Mouse (Mus musculus) forebrain, embryonic 13.5 days (tissue): ENCODE measurements around the gene Olfr66. TPM values are rescaled to one million over a fixed set of nuclear protein-coding genes. Genes with fewer than 3 reads are reported as not detected.

Experiments
- ATAC-seq: fragments of 200-750 bp; cut with Nextera tagmentation; 2 replicates; pipeline ENCODE4 v1.8.0; 2017
- H3K27ac ChIP-seq: fragments of 300-500 bp; sonication (generic); 2 replicates; pipeline ENCODE4 v1.5.1; 2015; ENCODE audit warnings: inconsistent platforms, mild to moderate bottlenecking, moderate library complexity
- H3K27me3 ChIP-seq: fragments of 300-500 bp; sonication (generic); 2 replicates; pipeline ENCODE4 v1.6.1; 2015; ENCODE audit warnings: mild to moderate bottlenecking, inconsistent platforms
- H3K36me3 ChIP-seq: fragments of 300-500 bp; sonication (generic); 2 replicates; pipeline ENCODE4 v1.6.1; 2015; ENCODE audit warnings: mild to moderate bottlenecking, inconsistent platforms; ENCODE audit not compliant: poor library complexity, severe bottlenecking
- H3K4me1 ChIP-seq: fragments of 300-500 bp; sonication (generic); 2 replicates; pipeline ENCODE4 v1.6.1; 2015; ENCODE audit warnings: inconsistent platforms
- H3K4me2 ChIP-seq: fragments of 300-500 bp; sonication (generic); 2 replicates; pipeline ENCODE4 v1.6.1; 2015; ENCODE audit warnings: inconsistent platforms, mild to moderate bottlenecking, moderate library complexity
- H3K4me3 ChIP-seq: fragments of 300-500 bp; sonication (generic); 2 replicates; pipeline ENCODE4 v1.5.1; 2015; ENCODE audit warnings: mild to moderate bottlenecking, inconsistent platforms
- H3K9ac ChIP-seq: fragments of 300-500 bp; sonication (generic); 2 replicates; pipeline ENCODE4 v1.6.1; 2015; ENCODE audit warnings: mild to moderate bottlenecking, inconsistent platforms
- H3K9me3 ChIP-seq: fragments of 300-500 bp; sonication (generic); replicated peaks from 2 replicates; pipeline ENCODE4 v1.6.1; 2016; ENCODE audit warnings: inconsistent platforms
- WGBS: fragments of 180-500 bp; shearing (Covaris S2); methylation state at CpG from one replicate; pipeline ENCODE4 v1.1.7; 2015; 5-methylcytosine and 5-hydroxymethylcytosine counted together
- polyA plus RNA-seq: library from polyadenylated mRNA; unstranded; fragments of >200 nt; fragmentation: Nextera tagmentation; extraction: Ambion mirVana; gene quantifications from 2 replicates; pipeline ENCODE4 v1.2.1, GENCODE M21; 2015

Gene Olfr66
- polyA plus RNA-seq, 1 experiment from 2014 or later: not detected

- Histone ChIP-seq H3K9me3 (no peaks in the 10 kb centered on the region), H3K36me3 (no peaks in the 10 kb centered on the region), H3K4me2 (no peak overlapping the region), H3K27me3 (no peaks in the 10 kb centered on the region), H3K4me3 (no peak overlapping the region), H3K9ac (no peak overlapping the region), H3K27ac (no peak overlapping the region), H3K4me1 (no peaks in the 10 kb centered on the region)
- ATAC-seq: no peak
- 85% methylated on average over 3 of the region's 3 CpGs for WGBS
Measured at GRCm38 (mm10) chr7:103861531-103861930, 24.5 kb downstream of the Olfr66 start.

GRCm38 (mm10) chr7:103860855-103861254, 25.2 kb downstream of the Olfr66 start:
- no peaks in the 10 kb centered on the region for H3K36me3 ChIP-seq
- H3K4me3 ChIP-seq: no peak overlapping the region
- H3K4me1 ChIP-seq: no peaks in the 10 kb centered on the region
- H3K27me3 ChIP-seq: no peaks in the 10 kb centered on the region
- ATAC-seq: no peak
- WGBS: 62% methylated on average over 1 of the region's 1 CpGs
- H3K9me3 ChIP-seq: no peaks in the 10 kb centered on the region
- H3K27ac ChIP-seq: no peak overlapping the region
- no peak overlapping the region for H3K9ac ChIP-seq
- no peak overlapping the region for H3K4me2 ChIP-seq

GRCm38 (mm10) chr7:103859076-103859475, 27.0 kb downstream of the Olfr66 start:
- Histone ChIP-seq H3K27me3 (no peaks in the 10 kb centered on the region), H3K36me3 (no peaks in the 10 kb centered on the region), H3K9me3 (no peaks in the 10 kb centered on the region), H3K9ac (no peak overlapping the region), H3K4me2 (no peak overlapping the region), H3K4me1 (no peaks in the 10 kb centered on the region), H3K4me3 (no peak overlapping the region), H3K27ac (no peak overlapping the region)
- no peak for ATAC-seq
- 80% methylated on average over 2 of the region's 2 CpGs for WGBS

- no peaks in the 10 kb centered on the region for H3K9me3 ChIP-seq
- no peak overlapping the region for H3K27ac ChIP-seq
- no peak overlapping the region for H3K9ac ChIP-seq
- 76% methylated on average over 1 of the region's 1 CpGs for WGBS
- no peak overlapping the region for H3K4me3 ChIP-seq
- H3K27me3 ChIP-seq: no peaks in the 10 kb centered on the region
- no peak overlapping the region for H3K4me2 ChIP-seq
- no peak for ATAC-seq
- H3K36me3 ChIP-seq: no peaks in the 10 kb centered on the region
- no peaks in the 10 kb centered on the region for H3K4me1 ChIP-seq
Measured at GRCm38 (mm10) chr7:103854669-103855068, 31.4 kb downstream of the Olfr66 start.

GRCm38 (mm10) chr7:103853090-103853489, 33.0 kb downstream of the Olfr66 start, which contains the start of gene Hbb-y:
TSS of gene Hbb-y (minus strand) at chr7:103853216.
- no peaks in the 10 kb centered on the region for H3K9me3 ChIP-seq
- H3K4me1 ChIP-seq: no peaks in the 10 kb centered on the region
- no peak within 1 kb of the TSS for H3K4me2 ChIP-seq
- ATAC-seq: no peak
- H3K36me3 ChIP-seq: no peaks in the 10 kb centered on the region
- no peak within 1 kb of the TSS for H3K4me3 ChIP-seq
- H3K27me3 ChIP-seq: no peaks in the 10 kb centered on the region
- H3K27ac ChIP-seq: no peak within 1 kb of the TSS
- H3K9ac ChIP-seq: no peak within 1 kb of the TSS
- 65% methylated on average over 2 of the region's 2 CpGs for WGBS

GRCm38 (mm10) chr7:103844525-103845325, 41.3 kb downstream of the Olfr66 start:
- H3K27me3 ChIP-seq: no peaks in the 10 kb centered on the region
- H3K36me3 ChIP-seq: no peaks in the 10 kb centered on the region
- H3K9me3 ChIP-seq: no peaks in the 10 kb centered on the region
- 50% methylated on average over 2 of the region's 2 CpGs for whole genome bisulfite sequencing
- no peak for ATAC-seq
- no peak overlapping the region for H3K9ac ChIP-seq
- no peak overlapping the region for H3K27ac ChIP-seq
- no peak overlapping the region for H3K4me3 ChIP-seq
- H3K4me2 ChIP-seq: no peak overlapping the region
- H3K4me1 ChIP-seq: no peaks in the 10 kb centered on the region

GRCm38 (mm10) chr7:103843034-103843433, 43.0 kb downstream of the Olfr66 start, which contains the start of gene Hbb-bh1:
TSS of gene Hbb-bh1 (minus strand) at chr7:103843164.
- 93% methylated on average over 2 of the region's 2 CpGs for WGBS
- Histone ChIP-seq H3K36me3 (no peaks in the 10 kb centered on the region), H3K27ac (no peak within 1 kb of the TSS), H3K4me2 (no peak within 1 kb of the TSS), H3K9me3 (no peaks in the 10 kb centered on the region), H3K27me3 (no peaks in the 10 kb centered on the region), H3K4me1 (no peaks in the 10 kb centered on the region), H3K4me3 (no peak within 1 kb of the TSS), H3K9ac (no peak within 1 kb of the TSS)
- no peak for ATAC-seq

- H3K9me3 ChIP-seq: no peaks in the 10 kb centered on the region
- no peak within 1 kb of the TSS for H3K27ac ChIP-seq
- 74% methylated on average over 3 of the region's 3 CpGs for WGBS
- H3K36me3 ChIP-seq: no peaks in the 10 kb centered on the region
- no peaks in the 10 kb centered on the region for H3K27me3 ChIP-seq
- H3K4me1 ChIP-seq: no peaks in the 10 kb centered on the region
- no peak for ATAC-seq
- no peak within 1 kb of the TSS for H3K4me3 ChIP-seq
- H3K4me2 ChIP-seq: no peak within 1 kb of the TSS
- no peak within 1 kb of the TSS for H3K9ac ChIP-seq
Measured at GRCm38 (mm10) chr7:103840268-103840667, 45.8 kb downstream of the Olfr66 start, which contains the start of gene Hbb-bh2. TSS of gene Hbb-bh2 (minus strand) at chr7:103840520.

Other genes with a start within 250 kb of the Olfr66 start
- not detected in 2 replicates for gene Olfr622, start 243.6 kb downstream of the Olfr66 start, polyA plus RNA-seq
- not detected in 2 replicates for gene Olfr623, start 222.6 kb downstream of the Olfr66 start, polyA plus RNA-seq
- gene Olfr624, start 215.1 kb downstream of the Olfr66 start, polyA plus RNA-seq: 0.03 TPM in 1 of 2 replicates, not detected in the other
- gene Olfr625-ps1, start 203.5 kb downstream of the Olfr66 start, polyA plus RNA-seq: not detected in 2 replicates
- not detected in 2 replicates for gene Olfr243, start 171.6 kb downstream of the Olfr66 start, polyA plus RNA-seq
- not detected in 2 replicates for gene Olfr628, start 155.9 kb downstream of the Olfr66 start, polyA plus RNA-seq
- gene Olfr629, start 141.3 kb downstream of the Olfr66 start, polyA plus RNA-seq: not detected in 2 replicates
- gene Olfr630, start 128.9 kb downstream of the Olfr66 start, polyA plus RNA-seq: not detected in 2 replicates
- gene Olfr69, start 114.7 kb downstream of the Olfr66 start, polyA plus RNA-seq: not detected in 2 replicates
- not detected in 2 replicates for gene Olfr68, start 106.6 kb downstream of the Olfr66 start, polyA plus RNA-seq
- not detected in 2 replicates for gene Olfr67, start 94.4 kb downstream of the Olfr66 start, polyA plus RNA-seq
- gene Hbb-bt, start 72.3 kb downstream of the Olfr66 start, polyA plus RNA-seq: 960 and 1,191 TPM in 2 replicates
- gene Hbb-bs, start 58.2 kb downstream of the Olfr66 start, polyA plus RNA-seq: 1,844 and 2,278 TPM in 2 replicates
- gene Hbb-bh2, start 45.7 kb downstream of the Olfr66 start, polyA plus RNA-seq: not detected in 2 replicates
- 32.1 and 81.1 TPM in 2 replicates for gene Hbb-bh1, start 43.1 kb downstream of the Olfr66 start, polyA plus RNA-seq
- 3,762 and 4,630 TPM in 2 replicates for gene Hbb-y, start 33.0 kb downstream of the Olfr66 start, polyA plus RNA-seq
- not detected in 2 replicates for gene Olfr64, start 8.2 kb upstream of the Olfr66 start, polyA plus RNA-seq
- gene Olfr65, start 17.2 kb upstream of the Olfr66 start, polyA plus RNA-seq: not detected in 2 replicates
- not detected in 2 replicates for gene Olfr631, start 42.6 kb upstream of the Olfr66 start, polyA plus RNA-seq
- gene Olfr632, start 48.1 kb upstream of the Olfr66 start, polyA plus RNA-seq: not detected in 2 replicates
- not detected in 2 replicates for gene Olfr633, start 58.2 kb upstream of the Olfr66 start, polyA plus RNA-seq
- gene Olfr635, start 84.9 kb upstream of the Olfr66 start, polyA plus RNA-seq: not detected in 2 replicates
- gene Olfr638, start 112.5 kb upstream of the Olfr66 start, polyA plus RNA-seq: not detected in 2 replicates
- gene Olfr639, start 131.1 kb upstream of the Olfr66 start, polyA plus RNA-seq: 0.04 TPM in 1 of 2 replicates, not detected in the other
- not detected in 2 replicates for gene Olfr640, start 139.3 kb upstream of the Olfr66 start, polyA plus RNA-seq
- gene Olfr641, start 149.2 kb upstream of the Olfr66 start, polyA plus RNA-seq: not detected in 2 replicates
- gene Olfr642, start 166.4 kb upstream of the Olfr66 start, polyA plus RNA-seq: not detected in 2 replicates
- not detected in 2 replicates for gene 4930516K23Rik, start 175.2 kb upstream of the Olfr66 start, polyA plus RNA-seq
- not detected in 2 replicates for gene Olfr644, start 185.6 kb upstream of the Olfr66 start, polyA plus RNA-seq
- not detected in 2 replicates for gene Olfr645, start 199.2 kb upstream of the Olfr66 start, polyA plus RNA-seq
- not detected in 2 replicates for gene Olfr646, start 218.6 kb upstream of the Olfr66 start, polyA plus RNA-seq
- not detected in 2 replicates for gene Ubqln5, start 243.6 kb upstream of the Olfr66 start, polyA plus RNA-seq